Mouse (Mus musculus) lung, postnatal 0 days (tissue): ENCODE results near the gene Gm47995. TPM values are rescaled to one million over a fixed set of nuclear protein-coding genes. Genes with fewer than 3 reads are reported as not detected.

Experiments used
- ATAC-seq: fragments of 200-750 bp; cut with Nextera tagmentation; 2 replicates; pipeline ENCODE4 v1.8.0; 2017; ENCODE audit warnings: moderate library complexity
- DNase-seq: peaks from one replicate; pipeline ENCODE4 v3.0.0-alpha.2; 2016; ENCODE audit warnings: low spot score
- H3K27ac ChIP-seq: fragments of 300-500 bp; sonication (generic); 2 replicates; pipeline ENCODE4 v1.5.1; 2014; ENCODE audit warnings: antibody characterized with exemption, mild to moderate bottlenecking, low read length, mixed read lengths
- H3K27me3 ChIP-seq: fragments of 300-500 bp; sonication (generic); replicated peaks from 2 replicates; pipeline ENCODE4 v1.6.1; 2014; ENCODE audit warnings: low read length, mixed read lengths; ENCODE audit not compliant: insufficient read depth
- H3K36me3 ChIP-seq: fragments of 300-500 bp; sonication (generic); 2 replicates; pipeline ENCODE4 v1.6.1; 2014; ENCODE audit warnings: low read length, mixed read lengths; ENCODE audit not compliant: insufficient read depth
- H3K4me1 ChIP-seq: fragments of 300-500 bp; sonication (generic); 2 replicates; pipeline ENCODE4 v1.6.1; 2014; ENCODE audit warnings: antibody characterized with exemption, low read depth, low read length, mixed read lengths; ENCODE audit not compliant: insufficient read depth
- H3K4me2 ChIP-seq: fragments of 300-500 bp; sonication (generic); replicated peaks from 2 replicates; pipeline ENCODE4 v1.6.1; 2014; ENCODE audit warnings: low read depth, mild to moderate bottlenecking, low read length, moderate library complexity, mixed read lengths
- H3K4me3 ChIP-seq: fragments of 300-500 bp; sonication (generic); 2 replicates; pipeline ENCODE4 v1.5.1; 2014; ENCODE audit warnings: low read depth, low read length
- H3K9ac ChIP-seq: fragments of 300-500 bp; sonication (generic); replicated peaks from 2 replicates; pipeline ENCODE4 v1.6.1; 2014; ENCODE audit warnings: low read depth, mild to moderate bottlenecking
- H3K9me3 ChIP-seq: fragments of 300-500 bp; sonication (generic); 2 replicates; pipeline ENCODE4 v1.6.1; 2016; ENCODE audit warnings: low read length, mixed read lengths
- CTCF ChIP-seq: IDR thresholded peaks from 2 replicates; pipeline ENCODE4 v1.5.1; 2016; ENCODE audit warnings: antibody characterized with exemption, mild to moderate bottlenecking
- EP300 ChIP-seq: IDR thresholded peaks from 2 replicates; pipeline ENCODE4 v1.6.1; 2016; ENCODE audit warnings: antibody characterized with exemption, mild to moderate bottlenecking, control low read depth
- WGBS: fragments of 180-500 bp; shearing (Covaris S2); extraction: QIAGEN DNeasy Blood & Tissue Kit; methylation state at CpG from one replicate; pipeline ENCODE4 v1.1.7; 2014; 5-methylcytosine and 5-hydroxymethylcytosine counted together
- polyA plus RNA-seq: library from polyadenylated mRNA; unstranded; fragments of >200 nt; fragmentation: Nextera tagmentation; extraction: Ambion mirVana; gene quantifications from 2 replicates; pipeline ENCODE4 v1.2.1, GENCODE M21; 2015

Gm47995 gene
- polyA plus RNA-seq, 1 experiment from 2014 or later = 0.13 TPM

GRCm38 (mm10) chr1:151232346-151232745 lies 34.1 kb downstream of the Gm47995 start:
- no peaks in the 10 kb centered on the region for H3K4me1 ChIP-seq
- WGBS = 82% methylated on average over 3 of the region's 3 CpGs
- no peak overlapping the region for H3K9ac ChIP-seq
- ATAC-seq (no peak), DNase-seq (no peak)
- no peak overlapping the region for H3K4me3 ChIP-seq
- H3K27ac ChIP-seq = no peak overlapping the region
- no peak overlapping the region for H3K4me2 ChIP-seq
- no peaks in the 10 kb centered on the region for H3K36me3 ChIP-seq
- TF ChIP-seq CTCF (no peak), EP300 (no peak)
- H3K9me3 ChIP-seq = no peaks in the 10 kb centered on the region
- H3K27me3 ChIP-seq = no peaks in the 10 kb centered on the region

- ATAC-seq = no peak
- Histone ChIP-seq H3K4me1 (no peaks in the 10 kb centered on the region), H3K4me3 (no peak overlapping the region), H3K27ac (no peak overlapping the region), H3K36me3 (no peaks in the 10 kb centered on the region), H3K27me3 (no peaks in the 10 kb centered on the region), H3K9me3 (no peaks in the 10 kb centered on the region), H3K4me2 (no peak overlapping the region), H3K9ac (no peak overlapping the region)
- TF ChIP-seq EP300 (no peak), CTCF (no peak)
- WGBS = 50% methylated on average over 3 of the region's 3 CpGs
- DNase-seq = no peak
Measured at GRCm38 (mm10) chr1:151233756-151234155, 35.5 kb downstream of the Gm47995 start.

- DNase-seq (peak; percentile 31), ATAC-seq (peak; percentile 54)
- WGBS = 51% methylated on average over 2 of the region's 2 CpGs
- Histone ChIP-seq H3K9me3 (no peaks in the 10 kb centered on the region), H3K27ac (no peak overlapping the region), H3K36me3 (no peaks in the 10 kb centered on the region), H3K4me3 (no peak overlapping the region), H3K4me2 (no peak overlapping the region), H3K9ac (no peak overlapping the region), H3K27me3 (no peaks in the 10 kb centered on the region), H3K4me1 (no peaks in the 10 kb centered on the region; the same call in 1 of the 2 replicates)
- TF ChIP-seq CTCF (no peak), EP300 (no peak)
Measured at GRCm38 (mm10) chr1:151235574-151235973, 37.3 kb downstream of the Gm47995 start.

- Histone ChIP-seq H3K36me3 (no peaks in the 10 kb centered on the region), H3K4me3 (no peak overlapping the region), H3K27me3 (no peaks in the 10 kb centered on the region), H3K27ac (peak overlapping the region; percentile 20), H3K9me3 (no peaks in the 10 kb centered on the region), H3K9ac (no peak overlapping the region), H3K4me2 (no peak overlapping the region), H3K4me1 (no peaks in the 10 kb centered on the region; the same call in 1 of the 2 replicates)
- ATAC-seq = peak; percentile 83
- TF ChIP-seq CTCF (no peak), EP300 (0 out of 2 replicates have a peak, but pooled peaks have one; percentile 21)
- WGBS = 43% methylated on average over 13 of the region's 13 CpGs
- DNase-seq = peak; percentile 71
Measured at GRCm38 (mm10) chr1:151236141-151236930, 38.1 kb downstream of the Gm47995 start.

- ATAC-seq = peak; percentile 66
- TF ChIP-seq EP300 (peak; percentile 80), CTCF (no peak)
- 54% methylated on average over 3 of the region's 3 CpGs for WGBS
Measured at GRCm38 (mm10) chr1:151237780-151238179, 39.5 kb downstream of the Gm47995 start.

GRCm38 (mm10) chr1:151243332-151243731 lies 45.1 kb downstream of the Gm47995 start:
- WGBS = 54% methylated on average over 4 of the region's 4 CpGs
- Histone ChIP-seq H3K4me2 (no peak overlapping the region), H3K27me3 (no peaks in the 10 kb centered on the region), H3K4me3 (no peak overlapping the region), H3K9ac (no peak overlapping the region), H3K4me1 (no peaks in the 10 kb centered on the region; the same call in 1 of the 2 replicates), H3K36me3 (no peaks in the 10 kb centered on the region), H3K9me3 (no peaks in the 10 kb centered on the region), H3K27ac (no peak overlapping the region)
- peak; percentile 50 for ATAC-seq
- TF ChIP-seq CTCF = no peak
- TF ChIP-seq EP300 = no peak
- peak; percentile 79 for DNase-seq

More at GRCm38 (mm10) chr1:151237780-151238179, 39.5 kb downstream of the Gm47995 start:
- Histone ChIP-seq H3K4me3 (no peak overlapping the region), H3K27ac (peak overlapping the region; percentile 47; the same call in 1 of the 2 replicates), H3K27me3 (no peaks in the 10 kb centered on the region), H3K9me3 (no peaks in the 10 kb centered on the region), H3K4me2 (no peak overlapping the region), H3K9ac (no peak overlapping the region), H3K36me3 (no peaks in the 10 kb centered on the region), H3K4me1 (no peaks in the 10 kb centered on the region; the same call in 1 of the 2 replicates)
- DNase-seq = peak; percentile 76
